In genomic region chr5:143149536-143149935, GRCm38 (mm10) we compare ENCODE assay signal across 22 mouse cellular contexts. TPM values are rescaled to one million over a fixed set of nuclear protein-coding genes. Genes with fewer than 3 reads are reported as not detected.
DNase-seq lines count a peak whose midpoint lies in the region; ATAC-seq and TF ChIP-seq lines count a peak whose summit lies in the region.
"Had no signal": no experiment of that assay in that cellular context is flagged by ENCODE, and none has a peak within 500 bp of the region (broad histone marks: within the 10 kb centered on the region; RNA-seq: fewer than 3 reads in every experiment).

No protein-coding gene starts in this region.

- H3K27ac ChIP-seq in liver, embryonic 14.5 days, result no peak overlapping the region
- H3K27ac ChIP-seq in ES-Bruce4 (ENCODE audit: insufficient read depth, low read length) (no peak overlapping the region), MEL (ENCODE audit: control insufficient read depth, low read depth, low read length) (no peak overlapping the region)
- no peak overlapping the region for H3K27ac ChIP-seq in stomach, postnatal 0 days (replicated peaks)
- H3K27ac ChIP-seq: embryonic facial prominence, embryonic 10.5 days; heart, embryonic 13.5 days; hindbrain, embryonic 12.5 days; hindbrain, postnatal 0 days had no signal

- WGBS in liver, embryonic 14.5 days (ENCODE audit: insufficient replicate concordance), result 73% methylated on average over 2 of the region's 2 CpGs
- WGBS in stomach, postnatal 0 days, result 92% methylated on average over 2 of the region's 2 CpGs

- no peaks in the 10 kb centered on the region for H3K36me3 ChIP-seq in liver, embryonic 14.5 days (replicated peaks; ENCODE audit: control insufficient read depth, insufficient read depth, low read depth)
- H3K36me3 ChIP-seq in ES-Bruce4 (ENCODE audit: control insufficient read depth, insufficient read depth, low read length, poor library complexity, severe bottlenecking) (no peaks in the 10 kb centered on the region), MEL (ENCODE audit: control insufficient read depth in 1 of 2, insufficient read depth in 2 of 2, low read length in 2 of 2) (no peaks in the 10 kb centered on the region)
- H3K36me3 ChIP-seq in stomach, postnatal 0 days (ENCODE audit: control insufficient read depth, insufficient read depth, low read length), result no peaks in the 10 kb centered on the region
- H3K36me3 ChIP-seq: embryonic facial prominence, embryonic 10.5 days; heart, embryonic 13.5 days; hindbrain, embryonic 12.5 days had no signal

- H3K4me1 ChIP-seq in liver, embryonic 14.5 days (replicated peaks; ENCODE audit: control insufficient read depth in 2 of 2, insufficient read depth in 2 of 2, low read length in 1 of 2), result no peaks in the 10 kb centered on the region
- H3K4me1 ChIP-seq in ES-Bruce4 (ENCODE audit: control insufficient read depth, insufficient read depth, low read length) (no peaks in the 10 kb centered on the region), MEL (ENCODE audit: control insufficient read depth in 1 of 2, insufficient read depth in 2 of 2, low read length in 2 of 2) (no peaks in the 10 kb centered on the region)
- H3K4me1 ChIP-seq in stomach, postnatal 0 days (replicated peaks; ENCODE audit: control insufficient read depth, insufficient read depth), result no peaks in the 10 kb centered on the region
- H3K4me1 ChIP-seq: heart, embryonic 13.5 days; hindbrain, embryonic 12.5 days had no signal

- H3K4me2 ChIP-seq in liver, embryonic 14.5 days (ENCODE audit: low read depth), result no peak overlapping the region
- H3K4me2 ChIP-seq in stomach, postnatal 0 days (replicated peaks; ENCODE audit: low read depth), result no peak overlapping the region
- H3K4me2 ChIP-seq: heart, embryonic 13.5 days; hindbrain, embryonic 12.5 days had no signal

- no peaks in the 10 kb centered on the region for H3K79me2 ChIP-seq in MEL (ENCODE audit: control insufficient read depth, insufficient read depth, low read length, poor library complexity)

- ATAC-seq in liver, embryonic 14.5 days (ENCODE audit: insufficient read depth), result no peak
- ATAC-seq in stomach, postnatal 0 days (ENCODE audit: low FRiP score, low TSS enrichment), result no peak
- ATAC-seq: forebrain, embryonic 14.5 days; hindbrain, postnatal 0 days had no signal

- no peak; the same call in 1 of the 2 replicates for TF ChIP-seq RAD21 in MEL (IDR thresholded peaks at IDR 0.05; ENCODE audit: low read depth, low read length)

- no peak overlapping the region for H3K9ac ChIP-seq in liver, embryonic 14.5 days (replicated peaks)
- H3K9ac ChIP-seq in ES-Bruce4 (ENCODE audit: low read depth, poor library complexity, severe bottlenecking) (no peak overlapping the region), MEL (ENCODE audit: control insufficient read depth, low read depth, low read length, poor library complexity, severe bottlenecking) (no peak overlapping the region)
- no peak overlapping the region for H3K9ac ChIP-seq in stomach, postnatal 0 days (ENCODE audit: low read length)
- H3K9ac ChIP-seq: heart, embryonic 13.5 days; hindbrain, embryonic 12.5 days had no signal

- H3K4me3 ChIP-seq in liver, embryonic 14.5 days (ENCODE audit: insufficient read depth in 1 of 2, low read depth in 2 of 2, low read length in 2 of 2), result no peak overlapping the region
- H3K4me3 ChIP-seq in ES-Bruce4 (ENCODE audit: low read depth, low read length) (no peak overlapping the region), MEL (ENCODE audit: control insufficient read depth in 1 of 2, insufficient read depth in 1 of 2, low read depth in 2 of 2, low read length in 2 of 2) (no peak overlapping the region)
- no peak overlapping the region for H3K4me3 ChIP-seq in stomach, postnatal 0 days (ENCODE audit: low read depth, low read length)
- H3K4me3 ChIP-seq: embryonic facial prominence, embryonic 10.5 days; heart, embryonic 13.5 days; hindbrain, embryonic 12.5 days had no signal

- peaks cover 2% of the 10 kb centered on the region; the same call in 1 of the 2 replicates for H3K9me3 ChIP-seq in liver, embryonic 14.5 days (ENCODE audit: control insufficient read depth, low read length)
- H3K9me3 ChIP-seq in ES-Bruce4 (replicated peaks; ENCODE audit: control insufficient read depth, insufficient read depth, low read length, poor library complexity, severe bottlenecking) (0 out of 2 replicates have a peak, but pooled peaks cover 5% of the 10 kb centered on the region), MEL (replicated peaks; ENCODE audit: insufficient read depth, low read length) (no peaks in the 10 kb centered on the region)
- H3K9me3 ChIP-seq in stomach, postnatal 0 days (ENCODE audit: control insufficient read depth, low read length), result no peaks in the 10 kb centered on the region

- no peak for DNase-seq in liver, embryonic 14.5 days (ENCODE audit: low read depth in 3 of 3, low spot score in 3 of 3)
- DNase-seq in liver, result no peak
- no peak for DNase-seq in MEL (ENCODE audit: low read depth, low spot score)
- no peak for DNase-seq in stomach, postnatal 0 days (ENCODE audit: low spot score)
- DNase-seq in thymus, adult 18-20 months, result no peak
- DNase-seq in right cerebral cortex, postnatal 36 days (ENCODE audit: low spot score in 2 of 2), result no peak
- DNase-seq: adrenal gland, postnatal 10 days; cerebellum, adult 18-20 months; cerebellum, adult 9-11 months; gastrocnemius, postnatal 36 days; heart, adult 11 months; heart, postnatal 36 days had no signal

- TF ChIP-seq POLR2A in ES-Bruce4 (IDR thresholded peaks at IDR 0.05; ENCODE audit: insufficient read depth, low read length) (no peak), MEL (IDR thresholded peaks at IDR 0.05; ENCODE audit: control insufficient read depth in 1 of 2, insufficient read depth in 1 of 2, low read depth in 1 of 2, low read length in 2 of 2, poor library complexity in 1 of 2) (no peak)

- TF ChIP-seq CTCF in liver, embryonic 14.5 days (IDR thresholded peaks at IDR 0.05; ENCODE audit: low read depth), result peak; percentile 16; the same call in 1 of the 2 replicates
- TF ChIP-seq CTCF in ES-Bruce4 (IDR thresholded peaks at IDR 0.05; ENCODE audit: low read depth, low read length) (peak; percentile 3), MEL (IDR thresholded peaks at IDR 0.05 in 2 of 3, conservative IDR thresholded peaks at IDR 0.05 in 1 of 3; ENCODE audit: control insufficient read depth in 1 of 3, insufficient read depth in 1 of 3, low read depth in 2 of 3, low read length in 3 of 3, poor library complexity in 1 of 3, severe bottlenecking in 1 of 3) (peak in 2 of 3 experiments; percentile 25 to 27; a peak in 2 of 6 replicates)
- peak; percentile 18; the same call in 1 of the 2 replicates for TF ChIP-seq CTCF in stomach, postnatal 0 days (IDR thresholded peaks at IDR 0.05; ENCODE audit: low read depth)

- no peaks in the 10 kb centered on the region for H3K27me3 ChIP-seq in liver, embryonic 14.5 days (ENCODE audit: control insufficient read depth, insufficient read depth, low read length)
- no peaks in the 10 kb centered on the region for H3K27me3 ChIP-seq in ES-Bruce4 (ENCODE audit: control insufficient read depth, insufficient read depth, low read length, poor library complexity, severe bottlenecking)
- no peaks in the 10 kb centered on the region for H3K27me3 ChIP-seq in MEL (ENCODE audit: control insufficient read depth in 1 of 2, insufficient read depth in 2 of 2, low read length in 2 of 2)
- no peaks in the 10 kb centered on the region for H3K27me3 ChIP-seq in stomach, postnatal 0 days (ENCODE audit: control insufficient read depth, insufficient read depth, low read length)
- H3K27me3 ChIP-seq: hindbrain, embryonic 12.5 days had no signal

- TF ChIP-seq EP300 in liver, embryonic 14.5 days (IDR thresholded peaks at IDR 0.05; ENCODE audit: low read depth), result no peak
- TF ChIP-seq EP300 in ES-Bruce4 (IDR thresholded peaks at IDR 0.05; ENCODE audit: insufficient read depth, low read depth, low read length) (no peak), MEL (IDR thresholded peaks at IDR 0.05; ENCODE audit: low read depth in 1 of 2, low read length in 2 of 2) (no peak)
- TF ChIP-seq EP300 in stomach, postnatal 0 days (optimal IDR thresholded peaks at IDR 0.05), result no peak

RNA-seq across cellular contexts. Expression of gene Olfr718-ps1, which starts 2.2 kb away (rescaled TPM):
- polyA plus RNA-seq in liver, embryonic 14.5 days (2012; rRNA removed), result not detected in 2 replicates
- polyA plus RNA-seq in liver, embryonic 14.5 days (2014; fragmentation: Nextera tagmentation; extraction: Ambion mirVana), result not detected in 2 replicates
- polyA plus RNA-seq in ES-Bruce4 (2011; ENCODE audit: insufficient read depth, insufficient read length, low read depth, missing spikeins) (0.42 and 0.52 TPM in 2 replicates), MEL (2012; ENCODE audit: insufficient read depth in 1 of 2, insufficient read length in 2 of 2, low read depth in 1 of 2, low replicate concordance in 2 of 2, missing spikeins in 1 of 2) (under 1 TPM in 1 of 2 experiments, not detected in 1; 0.01 TPM)
- total RNA-seq in MEL (2012; rRNA removed), result 0.07 TPM in 1 of 2 replicates, not detected in the other
- not detected in 2 replicates for polyA plus RNA-seq in stomach, postnatal 0 days (2015; fragmentation: Nextera tagmentation; extraction: Ambion mirVana)
- total RNA-seq: gastrocnemius, postnatal 36 days; heart, postnatal 36 days; hindbrain, postnatal 0 days had no signal
- polyA plus RNA-seq: embryonic facial prominence, embryonic 10.5 days; embryonic facial prominence, embryonic 14.5 days; forebrain, embryonic 14.5 days; heart, embryonic 13.5 days; heart, postnatal 0 days; hindbrain, postnatal 0 days; intestine, embryonic 14.5 days had no signal

RNA-seq across cellular contexts. Expression of gene Rbak, which starts 31.0 kb away (rescaled TPM):
- polyA plus RNA-seq in liver, embryonic 14.5 days (2012; rRNA removed), result 0.97 and 1.8 TPM in 2 replicates
- polyA plus RNA-seq in liver, embryonic 14.5 days (2014; fragmentation: Nextera tagmentation; extraction: Ambion mirVana), result 0.62 and 1.1 TPM in 2 replicates
- polyA plus RNA-seq in ES-Bruce4 (2011; ENCODE audit: insufficient read depth, insufficient read length, low read depth, missing spikeins) (6.5 and 7.9 TPM in 2 replicates), MEL (2012; ENCODE audit: insufficient read depth in 1 of 2, insufficient read length in 2 of 2, low read depth in 1 of 2, low replicate concordance in 2 of 2, missing spikeins in 1 of 2) (1 to 10 TPM in 1 of 2 experiments, not detected in 1; 7.4 TPM)
- 5.4 and 7.5 TPM in 2 replicates for total RNA-seq in MEL (2012; rRNA removed)
- polyA plus RNA-seq in stomach, postnatal 0 days (2015; fragmentation: Nextera tagmentation; extraction: Ambion mirVana), result 4.2 and 5.2 TPM in 2 replicates

RNA-seq across cellular contexts. Expression of gene Spdye4b, which starts 31.3 kb away (rescaled TPM):
- not detected in 2 replicates for polyA plus RNA-seq in liver, embryonic 14.5 days (2012; rRNA removed)
- polyA plus RNA-seq in liver, embryonic 14.5 days (2014; fragmentation: Nextera tagmentation; extraction: Ambion mirVana), result not detected in 2 replicates
- polyA plus RNA-seq in ES-Bruce4 (2011; ENCODE audit: insufficient read depth, insufficient read length, low read depth, missing spikeins), result not detected in 2 replicates
- not detected in 2 replicates for total RNA-seq in MEL (2012; rRNA removed)
- polyA plus RNA-seq in MEL (2012; ENCODE audit: insufficient read depth in 1 of 2, insufficient read length in 2 of 2, low read depth in 1 of 2, low replicate concordance in 2 of 2, missing spikeins in 1 of 2), result not detected
- polyA plus RNA-seq in stomach, postnatal 0 days (2015; fragmentation: Nextera tagmentation; extraction: Ambion mirVana), result not detected in 2 replicates
- total RNA-seq: adrenal gland, postnatal 10 days; gastrocnemius, adult 8-10 months; gastrocnemius, postnatal 36 days; heart, postnatal 36 days; hindbrain, postnatal 0 days had no signal
- polyA plus RNA-seq: embryonic facial prominence, embryonic 10.5 days; embryonic facial prominence, embryonic 14.5 days; forebrain, embryonic 14.5 days; heart, embryonic 13.5 days; heart, postnatal 0 days; hindbrain, embryonic 12.5 days; hindbrain, postnatal 0 days; intestine, embryonic 14.5 days had no signal

RNA-seq across cellular contexts. Expression of gene Rnf216, which starts 36.7 kb away (rescaled TPM):
- polyA plus RNA-seq in liver, embryonic 14.5 days (2012; rRNA removed), result 8.7 and 9.7 TPM in 2 replicates
- polyA plus RNA-seq in liver, embryonic 14.5 days (2014; fragmentation: Nextera tagmentation; extraction: Ambion mirVana), result 10.8 and 12.3 TPM in 2 replicates
- 46.9 and 51.6 TPM in 2 replicates for polyA plus RNA-seq in ES-Bruce4 (2011; ENCODE audit: insufficient read depth, insufficient read length, low read depth, missing spikeins)
- 16.4 and 17.1 TPM in 2 replicates for total RNA-seq in MEL (2012; rRNA removed)
- 100 to 1,000 TPM in 1 of 2 experiments, 10 to 100 TPM in 1; 30.8 to 123 TPM for polyA plus RNA-seq in MEL (2012; ENCODE audit: insufficient read depth in 1 of 2, insufficient read length in 2 of 2, low read depth in 1 of 2, low replicate concordance in 2 of 2, missing spikeins in 1 of 2)
- polyA plus RNA-seq in stomach, postnatal 0 days (2015; fragmentation: Nextera tagmentation; extraction: Ambion mirVana), result 15.4 and 15.6 TPM in 2 replicates
